Mouse (Mus musculus) myocyte (in vitro differentiated cells): ENCODE results near the gene 4933405L10Rik.

Experiments used
- MAX ChIP-seq: IDR thresholded peaks from one replicate; pipeline ENCODE4 v1.6.1; 2011; ENCODE audit warnings: low read depth, mild to moderate bottlenecking, control low read depth
- POLR2A ChIP-seq: IDR thresholded peaks from one replicate; pipeline ENCODE4 v1.6.1; 2011; ENCODE audit warnings: low read depth, mild to moderate bottlenecking, control low read depth, moderate library complexity; ENCODE audit not compliant: insufficient read length
- POLR2AphosphoS2 ChIP-seq: IDR thresholded peaks from one replicate; pipeline ENCODE4 v1.6.1; 2011; ENCODE audit warnings: low read depth, control low read depth; ENCODE audit not compliant: insufficient read length
- SRF ChIP-seq: IDR thresholded peaks from one replicate; pipeline ENCODE4 v1.6.1; 2011; ENCODE audit warnings: low read depth; ENCODE audit not compliant: control insufficient read depth, insufficient read length
- USF1 ChIP-seq: IDR thresholded peaks from one replicate; pipeline ENCODE4 v1.6.1; 2011; ENCODE audit warnings: low read depth, mild to moderate bottlenecking, control low read depth, moderate library complexity

GRCm38 (mm10) chr8:105757796-105758276, 50.4 kb downstream of the 4933405L10Rik start:
- no peak for TF ChIP-seq MAX
- TF ChIP-seq POLR2A, result no peak
- TF ChIP-seq USF1, result no peak
- TF ChIP-seq SRF, result no peak
- no peak for TF ChIP-seq POLR2AphosphoS2
